Mouse (Mus musculus) limb, embryonic 11.5 days (tissue): ENCODE data around the gene Bax. TPM values are rescaled to one million over a fixed set of nuclear protein-coding genes. Genes with fewer than 3 reads are reported as not detected.
"Not testable (repeated sequence)": the region's sequence is repeated elsewhere in the genome, so short reads cannot be mapped to it uniquely, and the experiment has no call there.

Experiments used
- ATAC-seq: fragments of 200-750 bp; cut with Nextera tagmentation; 2 replicates; pipeline ENCODE4 v1.8.0; 2017; ENCODE audit warnings: low read depth; ENCODE audit not compliant: insufficient number of reproducible peaks, low FRiP score, low TSS enrichment
- DNase-seq: peaks from one replicate; pipeline ENCODE4 v3.0.0-alpha.2; 2015; ENCODE audit warnings: low spot score
- H3K27ac ChIP-seq: fragments of 300-500 bp; sonication (generic); replicated peaks from 2 replicates; pipeline ENCODE4 v1.5.1; 2014; ENCODE audit warnings: low read depth, mild to moderate bottlenecking, low read length
- H3K27me3 ChIP-seq: fragments of 300-500 bp; sonication (generic); 2 replicates; pipeline ENCODE4 v1.6.1; 2014; ENCODE audit warnings: mild to moderate bottlenecking, low read length, mixed read lengths; ENCODE audit not compliant: control insufficient read depth, insufficient read depth
- H3K36me3 ChIP-seq: fragments of 300-500 bp; sonication (generic); 2 replicates; pipeline ENCODE4 v1.6.1; 2014; ENCODE audit warnings: mild to moderate bottlenecking, low read length, moderate library complexity, mixed read lengths; ENCODE audit not compliant: control insufficient read depth, insufficient read depth
- H3K4me1 ChIP-seq: fragments of 300-500 bp; sonication (generic); 2 replicates; pipeline ENCODE4 v1.6.1; 2014; ENCODE audit warnings: low read length, mixed read lengths; ENCODE audit not compliant: control insufficient read depth, insufficient read depth
- H3K4me2 ChIP-seq: fragments of 300-500 bp; sonication (generic); 2 replicates; pipeline ENCODE4 v1.6.1; 2014; ENCODE audit warnings: low read depth, mild to moderate bottlenecking, moderate library complexity; ENCODE audit not compliant: severe bottlenecking
- H3K4me3 ChIP-seq: fragments of 300-500 bp; sonication (generic); 2 replicates; pipeline ENCODE4 v1.5.1; 2014; ENCODE audit warnings: low read depth, low read length
- H3K9ac ChIP-seq: fragments of 300-500 bp; sonication (generic); 2 replicates; pipeline ENCODE4 v1.6.1; 2014; ENCODE audit warnings: mild to moderate bottlenecking, low read length
- H3K9me3 ChIP-seq: fragments of 300-500 bp; sonication (generic); 2 replicates; pipeline ENCODE4 v1.6.1; 2016; ENCODE audit warnings: low read length; ENCODE audit not compliant: control insufficient read depth
- WGBS: fragments of 180-500 bp; shearing (Covaris S2); extraction: QIAGEN DNeasy Blood & Tissue Kit; methylation state at CpG from one replicate; pipeline ENCODE4 v1.1.7; 2014; 5-methylcytosine and 5-hydroxymethylcytosine counted together
- polyA plus RNA-seq: library from polyadenylated mRNA; unstranded; fragments of >200 nt; fragmentation: Nextera tagmentation; extraction: Ambion mirVana; gene quantifications from 2 replicates; pipeline ENCODE4 v1.2.1, GENCODE M21; 2014

The Bax gene
- polyA plus RNA-seq, 1 experiment from 2014 or later = 186 TPM

GRCm38 (mm10) chr7:45487861-45488292 is 21.2 kb upstream of the Bax start:
- peak overlapping the region; percentile 57 for H3K4me2 ChIP-seq
- H3K4me3 ChIP-seq = peak overlapping the region; percentile 41
- H3K36me3 ChIP-seq = no peaks in the 10 kb centered on the region; the same call in 1 of the 2 replicates
- H3K9ac ChIP-seq = no peak overlapping the region
- peak overlapping the region; percentile 73; the same call in 1 of the 2 replicates for H3K27ac ChIP-seq
- DNase-seq = peak; percentile 37
- WGBS = 32% methylated on average over 11 of the region's 11 CpGs
- H3K4me1 ChIP-seq = peaks cover 11% of the 10 kb centered on the region; the same call in 1 of the 2 replicates
- peak; percentile 33; the same call in 1 of the 2 replicates for ATAC-seq
- no peaks in the 10 kb centered on the region for H3K27me3 ChIP-seq
- no peaks in the 10 kb centered on the region for H3K9me3 ChIP-seq

DNA sequence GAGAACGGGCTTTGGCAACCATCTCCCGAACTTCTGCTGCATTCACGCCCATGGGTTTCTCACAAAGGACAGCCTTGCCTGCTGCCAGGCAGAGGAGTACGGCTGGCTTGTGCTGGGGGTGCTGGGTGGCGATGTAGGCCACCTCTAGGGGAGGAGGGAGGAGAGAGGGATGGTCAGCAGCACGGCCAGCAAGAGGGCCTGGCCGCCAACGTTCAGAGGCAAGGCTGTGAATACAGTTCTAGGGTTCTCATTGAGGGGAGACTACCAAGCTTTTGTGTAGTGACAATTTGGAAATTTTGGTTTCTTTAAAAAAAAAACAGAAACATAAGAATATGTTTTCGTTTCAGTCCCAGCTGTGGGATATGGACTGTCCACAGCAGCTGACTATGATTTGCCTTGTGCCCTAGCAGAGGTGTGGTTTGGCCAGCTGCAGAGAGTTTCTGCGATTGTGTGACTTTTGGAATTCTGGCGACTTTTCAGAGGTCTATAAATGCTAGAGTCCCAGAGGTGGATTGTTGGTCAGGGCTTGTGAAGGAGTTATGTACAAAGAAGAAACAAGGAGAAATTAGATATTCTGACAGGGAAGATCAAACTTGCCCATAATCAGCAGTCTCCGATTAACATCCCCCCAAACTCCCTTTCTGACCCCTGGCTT is 20.2 kb upstream of the Bax start, which contains the start of gene Gm45808:
Gene Gm45808 (minus strand): TSS at position 51 of the 655 bp plus-strand sequence.
- Histone ChIP-seq H3K4me3 (no peak within 1 kb of the TSS), H3K27me3 (no peaks in the 10 kb centered on the region), H3K27ac (no peak within 1 kb of the TSS), H3K36me3 (no peaks in the 10 kb centered on the region), H3K9ac (no peak within 1 kb of the TSS), H3K9me3 (no peaks in the 10 kb centered on the region), H3K4me1 (peaks cover 11% of the 10 kb centered on the region; the same call in 1 of the 2 replicates), H3K4me2 (no peak within 1 kb of the TSS; the same call in 1 of the 2 replicates)
- DNase-seq (no peak), ATAC-seq (no peak)
- 84% methylated on average over 12 of the region's 12 CpGs for WGBS

GRCm38 (mm10) chr7:45486158-45486557 is 19.5 kb upstream of the Bax start:
- ATAC-seq (no peak), DNase-seq (no peak)
- WGBS = 79% methylated on average over 7 of the region's 7 CpGs

GRCm38 (mm10) chr7:45484985-45485384 is 18.3 kb upstream of the Bax start:
- ATAC-seq, H3K4me2 ChIP-seq, H3K27me3 ChIP-seq, H3K9me3 ChIP-seq, DNase-seq, H3K9ac ChIP-seq, H3K36me3 ChIP-seq, H3K4me3 ChIP-seq, H3K4me1 ChIP-seq, H3K27ac ChIP-seq: not testable (repeated sequence)
- 91% methylated on average over 5 of the region's 5 CpGs for WGBS

More at GRCm38 (mm10) chr7:45486158-45486557, 19.5 kb upstream of the Bax start:
- Histone ChIP-seq H3K4me1 (peaks cover 10% of the 10 kb centered on the region; the same call in 1 of the 2 replicates), H3K9me3 (no peaks in the 10 kb centered on the region), H3K4me2 (no peak overlapping the region), H3K36me3 (no peaks in the 10 kb centered on the region), H3K27ac (no peak overlapping the region), H3K27me3 (no peaks in the 10 kb centered on the region), H3K9ac (no peak overlapping the region), H3K4me3 (no peak overlapping the region)

DNA sequence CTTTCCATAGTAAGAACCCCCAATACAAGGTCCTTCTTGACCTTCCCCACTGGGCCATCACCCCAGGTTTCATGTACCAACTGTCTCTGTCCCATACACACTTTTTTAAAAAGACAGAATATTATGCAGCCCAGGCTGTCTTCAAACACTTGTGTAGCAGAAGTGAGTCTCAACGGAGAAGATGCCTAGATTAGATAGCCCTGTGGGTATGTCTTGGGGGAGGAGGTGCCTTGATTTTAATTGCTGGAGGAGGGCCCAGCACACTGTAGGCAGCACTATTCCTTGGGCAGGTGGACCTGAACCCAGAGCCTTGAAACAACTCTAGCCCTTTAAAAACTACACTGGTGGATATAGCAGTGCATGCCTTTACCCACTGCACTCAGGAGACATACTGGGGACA is 15.5 kb upstream of the Bax start:
- Histone ChIP-seq H3K4me2 (no peak overlapping the region), H3K4me1 (no peaks in the 10 kb centered on the region), H3K4me3 (no peak overlapping the region), H3K27ac (no peak overlapping the region), H3K27me3 (no peaks in the 10 kb centered on the region), H3K9me3 (no peaks in the 10 kb centered on the region), H3K9ac (no peak overlapping the region), H3K36me3 (no peaks in the 10 kb centered on the region)
- ATAC-seq (no peak), DNase-seq (no peak)
- WGBS = 92% methylated on average over 1 of the region's 1 CpGs

- no peak within 1 kb of the TSS for H3K4me3 ChIP-seq
- no peak within 1 kb of the TSS for H3K9ac ChIP-seq
- ATAC-seq (peak; percentile 67; the same call in 1 of the 2 replicates), DNase-seq (peak; percentile 61)
- H3K27ac ChIP-seq = no peak within 1 kb of the TSS
- no peaks in the 10 kb centered on the region for H3K4me1 ChIP-seq
- H3K27me3 ChIP-seq = no peaks in the 10 kb centered on the region
- H3K4me2 ChIP-seq = no peak within 1 kb of the TSS
- H3K9me3 ChIP-seq = no peaks in the 10 kb centered on the region
- H3K36me3 ChIP-seq = no peaks in the 10 kb centered on the region
- 55% methylated on average over 15 of the region's 15 CpGs for WGBS
Measured at GRCm38 (mm10) chr7:45481374-45481927, 14.8 kb upstream of the Bax start, which contains the start of gene Tulp2. Tulp2 (plus strand) TSS chr7:45481877.

DNA sequence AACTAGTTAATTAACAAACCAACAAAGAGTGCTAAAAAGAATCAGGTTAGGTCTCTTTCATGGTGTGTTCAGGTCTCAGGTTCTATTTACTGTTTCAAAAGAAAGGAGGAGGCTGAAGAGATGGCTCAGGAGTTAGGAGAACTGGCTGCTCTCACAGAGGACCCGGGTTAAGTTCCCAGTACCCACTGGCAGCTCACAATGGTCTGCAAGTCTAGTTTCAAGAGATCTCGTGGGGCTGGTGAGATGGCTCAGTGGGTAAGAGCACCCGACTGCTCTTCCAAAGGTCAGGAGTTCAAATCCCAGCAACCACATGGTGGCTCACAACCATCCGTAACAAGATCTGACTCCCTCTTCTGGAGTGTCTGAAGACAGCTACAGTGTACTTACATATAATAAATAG is 13.6 kb upstream of the Bax start:
- 80% methylated on average over 3 of the region's 4 CpGs for WGBS
- H3K36me3 ChIP-seq = not testable (repeated sequence)

GRCm38 (mm10) chr7:45478774-45479173 is 12.1 kb upstream of the Bax start:
- no peak for DNase-seq
- no peak overlapping the region for H3K4me2 ChIP-seq
- no peak overlapping the region for H3K27ac ChIP-seq
- 96% methylated on average over 7 of the region's 7 CpGs for WGBS
- no peak overlapping the region for H3K9ac ChIP-seq
- H3K4me3 ChIP-seq = no peak overlapping the region
- H3K36me3 ChIP-seq = no peaks in the 10 kb centered on the region
- H3K27me3 ChIP-seq = no peaks in the 10 kb centered on the region
- H3K4me1 ChIP-seq = no peaks in the 10 kb centered on the region
- no peaks in the 10 kb centered on the region for H3K9me3 ChIP-seq
- ATAC-seq = no peak

More for the DNA sequence above, 13.6 kb upstream of the Bax start:
- H3K9ac ChIP-seq, DNase-seq, H3K9me3 ChIP-seq, H3K4me2 ChIP-seq, H3K27ac ChIP-seq, H3K4me1 ChIP-seq, ATAC-seq, H3K27me3 ChIP-seq, H3K4me3 ChIP-seq: not testable (repeated sequence)
